Mouse (Mus musculus): ENCODE results near the gene Rsl1. TPM values are rescaled to one million over a fixed set of nuclear protein-coding genes. Genes with fewer than 3 reads are reported as not detected.

The Rsl1 gene
- total RNA-seq (2023): 1 to 10 TPM; 1.6 TPM

DNA sequence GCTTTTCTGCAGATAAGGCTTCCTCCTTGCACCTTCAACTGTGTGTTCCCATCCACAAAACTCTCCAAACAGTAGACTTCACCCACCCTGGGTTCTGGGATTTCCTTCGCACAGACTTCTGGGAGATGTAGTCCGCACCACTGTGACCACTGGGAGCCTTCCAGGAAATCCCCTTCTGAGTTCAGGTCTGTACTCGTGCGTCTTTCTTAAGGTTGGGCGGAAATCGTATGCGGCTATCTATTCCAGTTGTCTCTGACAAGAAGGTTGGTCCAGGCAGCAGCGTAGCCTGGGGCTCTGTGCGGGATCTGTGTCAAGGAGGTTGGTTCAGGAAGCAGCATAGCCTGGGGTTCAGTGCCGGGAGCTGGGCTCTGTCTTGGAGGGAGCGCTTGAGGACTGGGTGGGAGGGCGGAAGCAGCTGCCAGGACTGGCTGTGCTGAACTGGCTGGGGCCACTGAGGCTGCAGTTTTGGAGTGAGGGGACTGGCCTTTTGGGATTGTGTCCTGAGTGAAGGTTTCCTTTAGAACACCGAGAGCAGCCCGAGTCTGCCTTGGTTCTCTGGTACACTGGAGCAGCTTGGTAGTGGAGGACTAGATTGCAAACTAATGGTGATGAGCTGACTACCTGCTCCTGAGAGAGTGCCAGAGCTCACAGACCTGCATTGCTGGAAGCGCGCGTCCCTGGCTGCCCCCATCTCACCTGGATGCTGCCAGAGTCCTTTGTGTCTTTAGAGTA, at the start of gene Rsl1:
TSS of gene Rsl1 (plus strand) at position 192 of the 732 bp plus-strand sequence.

DNA sequence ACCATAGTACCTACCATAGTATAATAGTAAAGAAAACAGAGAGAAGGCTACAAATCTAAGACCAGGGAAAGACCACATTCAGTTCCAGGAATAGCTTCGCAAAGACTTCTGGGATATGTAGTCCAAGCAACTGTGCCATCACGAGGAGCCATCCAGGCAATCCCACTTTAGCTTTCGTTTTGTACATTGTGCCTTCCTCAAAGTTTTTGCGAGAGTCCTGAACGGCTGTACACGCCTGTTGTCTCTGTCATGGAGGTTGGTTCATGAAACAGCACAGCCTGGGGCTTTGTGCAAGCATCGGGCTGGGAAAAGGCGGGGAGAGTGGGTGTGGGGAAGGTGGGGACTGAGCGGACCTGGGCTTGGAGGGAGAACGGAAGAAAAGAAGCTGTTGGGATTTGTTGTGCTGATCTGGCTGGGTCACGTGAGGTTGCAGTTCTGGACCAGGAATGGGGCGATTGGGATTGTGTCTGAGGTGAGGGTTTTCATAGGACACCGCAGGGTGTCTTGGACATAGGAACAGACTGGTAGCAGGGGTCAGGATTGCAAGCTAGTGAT, 21.4 kb downstream of the Rsl1 start, which contains the start of gene Zfp455:
TSS of gene Zfp455 (plus strand) at position 167 of the 555 bp plus-strand sequence.

Other genes starting within 250 kb of the Rsl1 start
- 1 to 10 TPM; 1.7 to 2.1 TPM for gene Zfp712, start 112.0 kb upstream of the Rsl1 start, total RNA-seq (2023)
- gene Zfp708, start 75.2 kb upstream of the Rsl1 start, total RNA-seq (2023): under 1 TPM in 1 of 2 experiments, not detected in 1; 0.22 TPM
- 1 to 10 TPM; 1.1 to 1.4 TPM for gene Gm28557, start 64.6 kb upstream of the Rsl1 start, total RNA-seq (2023)
- gene Rslcan18, start 56.9 kb upstream of the Rsl1 start, total RNA-seq (2023): under 1 TPM; 0.22 to 0.40 TPM
- gene Zfp759, start 51.5 kb upstream of the Rsl1 start, total RNA-seq (2023): 1 to 10 TPM; 2.7 to 3.5 TPM
- gene Zfp455, start 21.3 kb downstream of the Rsl1 start, total RNA-seq (2023): under 1 TPM; 0.73 to 0.77 TPM
- gene Zfp458, start 105.3 kb downstream of the Rsl1 start, total RNA-seq (2023): 1 to 10 TPM; 1.5 to 2.0 TPM
- under 1 TPM in 1 of 2 experiments, not detected in 1; 0.46 TPM for gene Zfp457, start 133.3 kb downstream of the Rsl1 start, total RNA-seq (2023)
- 1 to 10 TPM; 5.3 to 6.4 TPM for gene Zfp595, start 159.4 kb downstream of the Rsl1 start, total RNA-seq (2023)
- gene Gm28044, start 187.4 kb downstream of the Rsl1 start, total RNA-seq (2023): 1 to 10 TPM in 1 of 2 experiments, not detected in 1; 3.0 TPM
- gene Zfp953, start 187.4 kb downstream of the Rsl1 start, total RNA-seq (2023): 1 to 10 TPM; 6.1 to 7.3 TPM
- gene Gm28041, start 202.6 kb downstream of the Rsl1 start, total RNA-seq (2023): 1 to 10 TPM in 1 of 2 experiments, under 1 TPM in 1; 0.90 to 1.8 TPM
- gene Zfp456, start 202.6 kb downstream of the Rsl1 start, total RNA-seq (2023): 1 to 10 TPM; 1.1 to 1.7 TPM
- 1 to 10 TPM; 4.0 to 4.2 TPM for gene Zfp429, start 226.6 kb downstream of the Rsl1 start, total RNA-seq (2023)
- under 1 TPM; 0.09 to 0.42 TPM for gene Zfp459, start 248.2 kb downstream of the Rsl1 start, total RNA-seq (2023)